Mouse (Mus musculus) bone marrow macrophage, adult 2 months (primary cell): ENCODE measurements around the gene 4930568D16Rik.

ENCODE experiments used
- CTCF ChIP-seq: IDR thresholded peaks from 2 replicates; pipeline ENCODE4 v1.5.1; 2012; ENCODE audit warnings: low read depth, mild to moderate bottlenecking, low read length, moderate library complexity
- POLR2A ChIP-seq: IDR thresholded peaks from 2 replicates; pipeline ENCODE4 v1.6.1; 2012; ENCODE audit warnings: mild to moderate bottlenecking, low read depth, low read length, borderline replicate concordance

- TF ChIP-seq POLR2A (no peak), CTCF (no peak)
These were observed 24.9 kb downstream of the 4930568D16Rik start for GRCm38 (mm10) chr2:35342605-35343004.
